Mouse (Mus musculus) left cerebral cortex, postnatal 4 days (tissue): ENCODE data around the gene Letm1. TPM values are rescaled to one million over a fixed set of nuclear protein-coding genes. Genes with fewer than 3 reads are reported as not detected.

Experiments used
- total RNA-seq, 2 experiments: library from RNA; stranded (reverse); gene quantifications; 2 replicates each; pipeline ENCODE4 v1.2.3; 2021

Gene Letm1
- total RNA-seq, 2 experiments from 2014 or later: 101 to 110 TPM

Other genes starting within 250 kb of the Letm1 start
- 10 to 100 TPM; 16.1 to 17.3 TPM for gene Fam53a, start 153.2 kb downstream of the Letm1 start, total RNA-seq
- under 1 TPM; 0.20 to 0.86 TPM for gene Gm9903, start 152.9 kb downstream of the Letm1 start, total RNA-seq
- 10 to 100 TPM; 36.1 to 39.2 TPM for gene Slbp, start 130.2 kb downstream of the Letm1 start, total RNA-seq
- gene Tacc3, start 124.7 kb downstream of the Letm1 start, total RNA-seq: 10 to 100 TPM; 14.9 to 15.3 TPM
- gene Tmem129, start 124.4 kb downstream of the Letm1 start, total RNA-seq: 10 to 100 TPM; 15.2 to 17.6 TPM
- 10 to 100 TPM; 59.3 to 59.7 TPM for gene Fgfr3, start 61.1 kb downstream of the Letm1 start, total RNA-seq
- gene Nsd2, start 37.9 kb upstream of the Letm1 start, total RNA-seq: 100 to 1,000 TPM; 223 to 230 TPM
- gene Nelfa, start 153.6 kb upstream of the Letm1 start, total RNA-seq: 10 to 100 TPM; 23.3 to 24.3 TPM
- 100 to 1,000 TPM; 238 to 239 TPM for gene Gm1673, start 200.6 kb upstream of the Letm1 start, total RNA-seq
- 10 to 100 TPM; 40.4 to 41.3 TPM for gene Nat8l, start 213.2 kb upstream of the Letm1 start, total RNA-seq